Mouse (Mus musculus) retina, adult 2 months (tissue): ENCODE results near the gene Azin2.

Source experiments
- DNase-seq: peaks from one replicate; pipeline ENCODE4 v3.0.0-alpha.2; 2012; ENCODE audit warnings: low read depth, low spot score

Azin2 gene

DNA sequence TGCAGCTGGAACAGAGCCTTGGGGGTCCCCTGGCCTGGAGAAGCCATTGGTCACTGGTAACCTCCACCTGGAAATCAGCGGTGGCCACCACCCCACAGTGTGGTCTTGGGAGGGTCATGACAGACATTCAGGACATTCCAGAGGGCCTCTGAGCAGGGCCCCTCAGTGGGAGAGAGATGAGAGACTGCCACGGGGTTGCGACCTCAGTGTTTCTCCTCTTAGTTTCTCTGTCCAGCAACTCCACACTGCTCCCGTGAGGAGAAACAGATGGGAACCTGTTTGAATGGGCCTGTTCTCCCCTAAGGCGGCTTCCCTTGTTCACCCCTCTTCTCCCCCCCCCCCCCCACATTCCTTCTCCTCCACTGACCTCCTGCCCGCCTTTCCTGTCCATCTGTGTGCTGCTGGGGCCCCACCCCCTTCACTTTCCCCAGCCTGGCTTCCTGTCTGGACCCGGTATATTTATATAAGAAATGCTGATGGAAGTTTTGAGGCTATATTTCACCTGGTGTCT lies 64.3 kb downstream of the Azin2 start:
- DNase-seq: no peak

DNA sequence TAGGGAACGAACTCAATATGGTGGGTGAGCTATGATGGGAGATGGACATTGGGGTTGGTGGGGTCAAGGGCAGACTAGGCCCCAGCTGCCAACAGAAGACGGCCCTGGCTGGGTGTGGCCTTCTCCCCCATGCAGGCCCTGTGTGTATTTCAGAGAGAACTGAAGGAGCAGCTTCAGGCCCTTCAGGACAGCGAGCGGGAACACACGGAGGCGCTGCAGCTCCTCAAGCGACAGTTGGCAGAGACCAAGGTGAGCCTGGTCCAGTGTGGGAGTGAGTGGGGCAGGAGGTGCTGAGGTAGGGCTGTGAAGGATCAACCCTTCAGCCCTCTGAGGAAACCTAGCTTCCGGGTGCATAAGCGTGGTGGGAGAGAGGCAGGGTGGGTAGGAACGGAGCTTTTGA lies 65.6 kb downstream of the Azin2 start:
- DNase-seq: no peak

DNA sequence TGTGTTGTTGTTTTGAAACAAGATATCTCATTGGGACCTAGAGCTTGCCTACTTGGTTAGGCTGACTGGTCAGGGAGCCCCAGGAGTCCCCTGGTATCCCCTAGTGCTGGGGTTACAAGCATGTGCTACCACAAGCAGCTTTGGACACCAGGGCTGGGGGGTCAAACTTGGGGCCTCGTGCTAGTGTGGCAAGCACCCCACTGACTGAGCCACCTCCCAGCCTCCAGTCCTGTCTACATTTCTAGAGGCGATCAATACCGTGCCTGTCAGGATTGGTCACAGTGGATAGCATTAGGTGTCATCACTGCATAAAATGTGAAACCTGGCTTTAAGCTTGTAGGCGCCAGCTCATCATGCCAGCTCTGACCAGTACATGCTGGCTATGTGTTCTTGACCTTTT lies 66.4 kb downstream of the Azin2 start:
- DNase-seq: no peak

DNA sequence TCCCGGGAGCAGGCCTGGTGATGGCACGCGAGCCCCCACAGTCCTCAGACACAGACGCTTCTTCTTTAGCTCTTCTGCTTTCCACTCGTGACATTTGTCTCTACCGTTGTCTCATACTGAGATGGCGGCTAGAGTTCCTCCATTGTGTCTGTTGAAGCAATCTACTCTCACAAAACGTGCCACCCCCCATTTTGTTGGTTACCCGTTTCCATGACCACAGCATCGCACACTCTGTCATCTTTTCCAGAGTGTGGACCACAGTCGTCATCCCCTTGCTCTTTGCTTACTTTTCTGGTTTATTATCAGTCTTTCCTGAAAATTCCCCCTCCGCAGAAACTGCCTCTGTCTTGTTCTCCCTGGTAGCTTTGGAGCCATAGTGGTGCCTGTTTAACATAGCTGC lies 68.1 kb downstream of the Azin2 start:
- DNase-seq: no peak

DNA sequence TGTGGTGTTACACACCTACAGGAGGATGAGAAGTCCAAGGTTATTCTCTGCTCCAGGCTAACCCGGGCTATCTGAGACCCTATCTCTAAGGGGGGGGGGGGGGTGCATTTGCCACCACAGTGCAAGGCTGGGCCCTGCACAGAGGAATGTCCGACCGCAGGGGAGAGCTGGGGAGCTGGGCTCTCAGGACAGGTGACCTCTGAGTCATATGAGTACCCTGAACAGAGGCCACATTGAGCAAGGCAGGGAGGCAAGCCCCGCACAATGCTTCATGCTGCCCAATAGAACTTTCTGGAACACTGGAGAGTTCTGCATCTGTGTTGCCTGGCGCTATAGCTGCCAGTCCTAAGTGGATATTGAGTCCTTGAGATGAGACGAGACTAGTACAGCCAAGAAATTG lies 70.1 kb downstream of the Azin2 start:
- no peak for DNase-seq

DNA sequence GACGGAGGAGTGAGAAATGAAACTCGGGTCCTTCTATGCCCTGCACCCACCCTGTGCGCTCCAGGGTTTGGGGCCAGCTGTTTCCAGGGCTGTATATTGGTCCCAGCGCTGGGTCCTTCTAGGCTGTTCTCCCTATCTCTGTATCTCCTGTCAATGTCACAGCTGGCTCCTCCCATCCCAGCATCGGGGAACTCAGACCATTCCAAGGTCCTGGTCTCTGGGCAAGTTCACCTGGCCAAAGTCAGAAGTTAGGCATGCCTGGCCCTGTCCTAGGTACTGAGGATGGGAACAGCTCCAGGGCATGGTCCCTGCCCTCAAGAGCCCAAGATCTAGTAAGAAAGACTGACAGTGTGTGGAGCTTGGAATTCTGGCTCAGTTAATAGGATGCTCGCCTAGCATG lies 70.5 kb downstream of the Azin2 start:
- DNase-seq: no peak

DNA sequence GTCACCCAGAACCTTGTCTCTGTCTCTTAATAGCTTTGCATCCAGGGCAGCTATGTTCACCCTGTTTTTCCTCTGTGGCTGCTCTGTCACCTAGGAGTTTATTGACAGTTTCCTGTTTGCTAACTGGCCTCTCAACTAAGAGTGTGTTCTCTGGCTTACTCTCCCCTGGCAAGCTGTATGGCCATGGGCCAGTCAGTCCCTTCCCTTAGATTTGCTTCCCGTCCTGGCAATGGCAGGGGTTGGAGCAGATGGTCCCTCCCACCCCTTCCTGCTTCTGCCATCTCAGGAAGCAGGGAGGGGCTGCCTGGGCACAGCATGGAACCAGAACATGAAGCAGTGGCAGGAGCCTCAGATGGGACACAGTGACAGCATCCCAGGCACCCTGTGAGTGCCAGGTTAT lies 71.1 kb downstream of the Azin2 start:
- no peak for DNase-seq

DNA sequence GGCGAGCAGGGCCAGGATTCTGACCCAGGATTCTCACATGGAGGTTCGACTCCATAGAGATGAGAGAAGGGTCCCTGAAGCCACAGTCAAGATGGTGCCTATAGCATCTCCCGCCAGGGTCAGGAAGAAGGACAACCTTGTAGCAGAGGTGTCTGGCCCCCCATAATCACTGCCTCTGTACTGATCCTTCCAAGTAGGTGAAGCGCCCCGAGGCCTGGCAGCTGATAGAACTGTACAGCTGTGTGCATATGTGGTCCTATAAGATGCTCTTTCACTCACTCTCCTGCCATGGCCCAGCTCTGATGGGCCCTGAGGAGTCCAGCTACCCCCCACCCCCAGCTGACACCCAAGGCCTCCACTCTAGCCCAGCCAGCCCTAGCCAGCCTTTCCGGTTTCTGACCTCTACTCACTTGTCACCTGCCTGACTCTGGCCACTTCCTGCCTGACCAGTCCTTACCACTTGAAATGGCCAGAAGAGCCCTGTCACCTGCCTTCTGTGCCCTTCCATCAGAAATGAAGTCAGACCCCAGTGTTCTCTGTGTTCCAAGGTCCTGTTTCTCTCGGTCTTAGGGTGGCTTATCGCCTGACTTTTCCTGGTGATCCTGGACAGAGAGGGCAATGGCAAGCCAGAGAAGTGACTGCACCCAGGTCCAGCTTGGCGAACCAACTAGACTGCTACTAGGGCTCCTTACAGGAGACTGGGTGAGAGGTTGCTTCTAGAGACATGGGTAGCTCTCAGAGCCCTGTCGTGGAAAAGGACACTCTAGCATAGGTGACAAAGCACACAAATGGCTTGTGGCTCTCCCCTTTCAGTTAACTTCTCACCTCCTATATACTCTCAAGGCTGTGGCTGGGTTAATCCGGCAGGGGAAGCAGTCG lies 72.3 kb downstream of the Azin2 start:
- no peak for DNase-seq

DNA sequence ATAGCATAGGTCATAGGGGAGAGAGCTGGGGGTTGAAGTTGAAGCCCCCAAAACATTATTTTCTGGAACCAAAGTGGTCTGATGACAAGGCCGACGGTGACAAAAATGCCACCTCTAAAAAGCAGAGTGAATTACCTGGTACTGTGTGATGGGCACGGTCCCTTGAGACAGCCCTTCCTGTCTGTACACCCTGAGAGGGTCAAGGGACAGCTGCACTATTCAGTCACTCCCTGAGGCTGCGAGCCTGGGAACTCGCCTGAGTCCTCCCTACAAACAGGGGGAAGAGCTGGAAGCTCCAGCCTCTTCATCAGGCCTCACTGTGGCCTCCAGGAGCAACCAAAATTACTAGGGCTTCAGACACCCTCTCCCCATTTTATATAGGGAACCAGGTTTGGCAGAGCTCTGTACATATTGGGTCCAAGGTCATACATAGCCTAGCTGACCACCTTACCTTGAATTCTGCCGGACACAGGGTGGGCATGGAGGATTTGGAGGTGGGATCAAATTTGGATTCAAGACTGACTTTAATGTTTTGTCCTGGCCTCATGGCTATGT lies 73.7 kb downstream of the Azin2 start:
- DNase-seq: no peak

DNA sequence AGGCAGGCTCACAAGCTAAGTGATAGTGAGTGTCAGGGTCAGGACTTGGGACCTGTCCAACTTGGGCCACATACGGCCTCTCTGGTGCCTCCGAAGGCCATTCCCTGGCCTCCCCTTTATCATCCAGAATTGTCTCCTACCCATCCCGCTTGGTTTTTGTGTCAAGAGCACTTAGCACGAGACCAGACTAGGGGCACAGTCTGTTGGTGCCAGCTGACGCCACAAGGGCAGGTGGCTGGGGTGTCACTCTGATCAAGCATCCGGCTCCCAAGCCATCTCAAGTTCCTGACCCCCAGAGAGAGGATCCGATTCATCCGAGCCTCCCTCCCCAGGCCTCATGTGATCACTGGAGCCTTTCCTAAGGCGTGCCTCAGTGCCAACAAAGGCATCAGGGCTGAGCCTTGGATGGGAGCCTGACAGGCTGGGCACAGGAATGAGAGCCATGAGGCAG lies 74.6 kb downstream of the Azin2 start:
- no peak for DNase-seq

DNA sequence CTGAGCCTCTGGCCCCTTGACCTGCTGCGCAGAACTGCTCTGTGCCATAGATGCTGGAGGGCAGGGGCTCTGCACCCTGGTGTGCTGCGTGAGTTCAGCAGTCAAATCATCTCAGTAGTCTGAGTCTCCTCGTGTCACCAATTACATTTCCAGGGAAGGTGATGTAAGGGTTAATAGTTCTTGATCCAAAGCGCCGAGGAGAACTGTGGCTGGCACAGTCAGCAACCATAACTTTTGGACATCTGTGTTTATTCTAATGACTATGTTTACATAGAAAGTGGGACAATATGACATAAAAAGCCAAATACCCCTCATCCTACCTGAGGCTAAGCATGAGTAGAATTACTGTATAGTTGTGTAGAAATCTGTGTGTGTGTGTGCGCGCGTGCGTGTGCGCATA lies 75.2 kb downstream of the Azin2 start:
- DNase-seq: no peak

DNA sequence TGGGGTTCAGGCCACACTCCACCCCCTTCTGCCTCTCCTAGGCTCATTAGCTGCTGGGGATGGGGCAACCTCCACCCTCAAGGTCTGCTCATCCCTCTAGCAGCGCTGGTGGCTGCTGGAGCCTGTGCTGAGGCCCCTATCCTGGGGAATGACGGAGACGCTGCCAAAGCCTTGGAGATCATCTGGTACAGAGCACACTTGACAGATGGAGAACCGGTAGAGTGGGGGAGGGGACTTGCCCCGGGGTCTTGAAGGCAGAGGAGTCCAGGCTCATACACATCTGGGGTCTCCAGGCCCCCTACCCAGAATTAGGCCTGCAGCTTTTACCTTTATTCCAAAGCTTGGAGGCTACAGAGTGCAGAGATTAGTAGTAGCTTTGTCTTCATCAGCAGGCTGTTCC lies 75.7 kb downstream of the Azin2 start:
- DNase-seq: no peak

DNA sequence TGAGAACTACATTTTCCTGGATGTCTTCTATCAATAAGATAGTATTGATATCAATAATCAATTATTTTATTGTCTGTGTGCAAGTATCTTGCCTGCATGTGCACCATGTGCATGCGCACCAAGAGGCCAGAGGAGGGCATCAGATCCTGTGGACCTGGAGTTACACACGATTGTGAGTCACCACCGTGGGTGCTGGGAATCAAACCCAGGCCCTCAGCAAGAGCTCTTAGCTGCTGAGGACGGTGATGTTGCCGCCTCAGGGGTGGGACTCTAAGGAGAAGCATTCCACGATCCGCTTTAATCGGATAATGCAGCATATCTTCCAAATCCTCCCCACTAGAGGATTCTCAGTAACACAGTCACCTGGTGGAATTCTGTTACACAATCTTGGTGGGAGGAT lies 76.7 kb downstream of the Azin2 start:
- DNase-seq: no peak

DNA sequence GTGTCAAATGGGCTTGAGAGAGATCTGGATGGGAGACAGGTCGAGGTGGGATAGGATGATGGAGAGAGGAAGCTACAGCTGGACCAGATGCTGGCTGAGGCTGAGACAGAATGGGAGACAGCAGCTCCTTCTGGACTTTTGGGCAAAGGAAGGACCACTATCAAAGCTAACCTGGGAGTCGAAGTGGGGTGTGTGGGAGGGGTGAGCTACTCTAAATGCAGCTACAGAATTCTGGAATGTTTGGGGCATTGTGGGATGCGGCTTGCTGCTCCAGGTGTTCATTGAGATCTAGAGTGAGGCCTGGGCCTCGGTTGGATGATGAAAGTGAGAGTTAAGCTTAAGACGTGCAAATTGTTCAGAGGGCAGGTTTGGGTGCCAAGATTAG lies 77.5 kb downstream of the Azin2 start:
- DNase-seq: no peak

DNA sequence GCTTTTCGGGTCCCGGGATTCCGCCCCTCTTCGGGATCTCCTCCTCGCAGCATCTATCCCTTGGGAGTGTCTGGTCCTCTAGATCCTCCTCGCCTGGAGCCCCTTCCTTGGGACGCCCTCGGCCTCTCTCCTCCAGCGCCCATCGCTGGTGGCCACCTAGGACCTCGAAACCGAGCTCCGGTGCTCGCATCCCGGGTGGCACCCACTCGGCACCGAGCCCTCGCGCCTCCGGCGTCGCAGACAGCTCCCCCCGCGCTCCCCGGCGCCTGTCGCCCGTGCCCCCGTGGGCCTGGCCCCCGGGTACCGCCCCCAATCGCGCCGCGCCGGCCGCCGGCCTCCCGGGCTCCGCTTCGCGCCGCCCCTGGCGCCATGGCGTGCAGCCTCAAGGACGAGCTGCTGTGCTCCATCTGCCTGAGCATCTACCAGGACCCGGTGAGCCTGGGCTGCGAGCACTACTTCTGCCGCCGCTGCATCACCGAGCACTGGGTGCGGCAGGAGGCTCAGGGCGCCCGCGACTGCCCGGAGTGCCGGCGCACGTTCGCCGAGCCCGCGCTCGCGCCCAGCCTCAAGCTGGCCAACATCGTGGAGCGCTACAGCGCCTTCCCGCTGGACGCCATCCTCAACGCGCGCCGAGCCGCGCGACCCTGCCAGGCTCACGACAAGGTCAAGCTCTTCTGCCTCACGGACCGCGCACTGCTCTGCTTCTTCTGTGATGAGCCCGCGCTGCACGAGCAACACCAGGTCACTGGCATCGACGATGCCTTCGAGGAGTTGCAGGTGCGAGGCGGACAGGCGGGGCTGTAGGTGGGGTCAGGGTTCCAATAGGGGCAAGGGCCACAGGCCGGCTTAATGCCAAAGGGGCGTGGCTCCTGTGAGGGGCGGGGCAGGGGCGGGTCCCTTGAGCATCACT lies 78.2 kb downstream of the Azin2 start:
- no peak for DNase-seq

DNA sequence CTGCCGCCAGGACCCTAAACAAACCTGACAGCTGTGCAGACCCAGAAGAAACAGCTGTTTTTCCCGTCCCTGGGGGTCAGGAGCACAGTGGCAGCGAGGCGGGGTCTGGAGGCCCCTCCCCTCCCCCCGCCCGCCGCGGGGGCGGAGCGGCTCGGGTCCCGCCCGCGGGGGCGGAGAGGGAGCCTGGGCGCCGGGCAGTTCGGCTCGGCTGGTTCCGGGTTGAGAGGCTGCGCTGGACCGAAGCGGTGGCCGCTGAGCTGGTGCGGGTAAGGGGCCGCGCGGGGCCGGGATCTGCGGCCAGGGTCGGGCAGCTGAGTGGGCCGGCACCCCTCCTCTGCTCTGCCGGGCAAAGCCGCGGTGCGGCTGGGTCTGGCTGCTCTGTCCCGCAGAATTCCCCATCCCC lies 78.9 kb downstream of the Azin2 start, which contains the start of gene Trim62:
Trim62 (plus strand) TSS at position 202 of the 403 bp plus-strand sequence.
- DNase-seq: peak; percentile 42
